Mouse (Mus musculus) ovary, adult 18-20 months (tissue): ENCODE results near the gene Tdrd9.
"Not testable (repeated sequence)": the region's sequence is repeated elsewhere in the genome, so short reads cannot be mapped to it uniquely, and the experiment has no call there.

Experiments
- DNase-seq: peaks from one replicate; pipeline ENCODE4 v3.0.0; 2022; ENCODE audit warnings: low spot score, mixed read lengths

Gene Tdrd9

DNA sequence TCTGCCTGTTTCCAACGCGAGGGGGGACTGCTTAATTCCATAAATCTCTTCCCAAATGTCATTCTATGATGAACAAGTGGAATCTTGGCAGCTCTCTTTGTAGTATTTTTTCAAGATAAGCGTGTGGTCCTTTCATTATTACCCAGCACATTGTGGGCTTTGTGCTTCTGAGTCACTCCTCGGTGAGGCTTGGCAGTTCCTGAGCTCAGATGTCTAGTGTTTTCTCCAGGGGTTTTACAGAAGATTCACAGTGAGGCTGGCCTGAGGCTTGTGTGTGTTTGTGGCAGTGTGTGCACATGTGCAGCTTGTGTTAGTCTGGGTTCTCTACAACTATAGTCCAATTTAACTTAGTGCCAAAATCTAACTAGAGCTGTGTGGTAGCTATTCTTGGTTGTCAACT lies 56.0 kb downstream of the Tdrd9 start:
- no peak for DNase-seq

DNA sequence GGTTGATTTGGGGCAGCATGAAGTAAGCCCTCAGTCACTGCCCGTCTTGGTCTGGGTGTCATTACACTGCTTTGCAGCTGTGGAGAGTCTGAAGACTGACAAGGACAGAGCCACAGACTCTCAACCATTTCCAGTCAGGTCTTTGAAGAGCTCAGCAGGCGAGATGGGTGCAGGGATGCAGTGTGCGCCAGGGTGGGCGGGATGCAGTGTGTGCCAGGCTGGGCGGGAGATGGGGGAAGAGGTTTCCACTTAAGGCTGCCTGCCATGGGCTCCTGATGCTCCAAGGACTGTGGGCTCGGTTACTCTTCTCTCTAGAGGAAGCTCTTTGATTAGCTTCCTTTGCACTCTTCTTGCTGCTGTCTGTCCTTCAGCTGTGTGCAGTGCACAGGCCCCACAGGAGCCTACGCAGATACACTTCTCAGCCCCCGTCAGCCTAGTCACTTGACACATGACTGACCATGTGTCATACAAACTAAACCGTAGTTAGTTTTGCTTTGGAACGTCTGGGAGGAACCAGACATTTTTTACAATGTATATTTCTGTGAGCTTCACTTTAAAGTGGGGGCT lies 62.1 kb downstream of the Tdrd9 start:
- no peak for DNase-seq

DNA sequence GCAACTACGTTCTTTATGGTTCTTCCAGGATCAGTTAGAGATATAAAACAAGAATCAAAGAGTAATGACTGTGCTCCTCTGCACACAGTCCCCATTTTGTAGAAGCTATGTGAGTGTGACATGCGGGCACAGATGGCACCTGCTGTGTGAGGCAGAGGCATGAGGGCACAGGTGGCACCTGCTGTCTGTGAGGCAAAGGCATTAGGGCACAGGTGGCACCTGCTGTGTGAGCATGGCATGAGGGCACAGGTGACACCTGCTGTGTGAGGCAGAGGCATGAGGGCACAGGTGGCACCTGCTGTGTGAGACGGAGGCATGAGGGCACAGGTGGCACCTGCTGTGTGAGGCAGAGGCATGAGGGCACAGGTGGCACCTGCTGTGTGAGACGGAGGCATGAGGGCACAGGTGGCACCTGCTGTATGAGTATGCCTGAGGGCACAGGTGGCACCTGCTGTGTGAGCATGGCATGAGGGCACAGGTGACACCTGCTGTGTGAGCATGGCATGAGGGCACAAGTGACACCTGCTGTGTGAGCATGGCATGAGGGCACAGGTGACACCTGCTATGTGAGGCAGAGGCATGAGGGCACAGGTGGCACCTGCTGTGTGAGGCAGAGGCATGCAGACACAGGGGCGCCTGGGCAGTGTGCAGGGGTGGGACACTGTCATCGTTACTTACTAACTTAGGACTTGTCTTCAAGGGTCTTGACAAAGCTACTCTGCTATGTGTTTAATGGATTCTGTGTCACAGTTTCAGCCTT lies 64.2 kb downstream of the Tdrd9 start:
- not testable (repeated sequence) for DNase-seq

DNA sequence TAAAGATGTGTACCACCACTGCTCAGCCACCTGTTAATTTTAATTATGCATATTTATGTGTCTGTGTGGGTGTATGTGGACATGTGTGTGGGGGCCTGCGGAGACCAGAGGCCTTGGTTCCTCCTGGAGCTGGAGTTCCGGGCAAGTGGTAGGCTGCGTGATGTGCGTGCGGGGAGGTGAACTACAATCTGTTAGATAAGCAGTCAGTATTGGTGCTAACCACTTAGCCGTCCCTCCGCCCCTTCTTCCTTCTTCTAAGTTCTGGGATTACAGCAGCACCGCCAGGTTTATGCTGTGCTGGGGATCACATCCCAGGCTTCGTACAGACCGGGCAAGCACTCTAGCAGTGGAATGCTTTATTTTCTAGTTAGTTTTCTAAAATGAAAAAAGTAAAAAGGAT lies 67.1 kb downstream of the Tdrd9 start:
- no peak for DNase-seq

DNA sequence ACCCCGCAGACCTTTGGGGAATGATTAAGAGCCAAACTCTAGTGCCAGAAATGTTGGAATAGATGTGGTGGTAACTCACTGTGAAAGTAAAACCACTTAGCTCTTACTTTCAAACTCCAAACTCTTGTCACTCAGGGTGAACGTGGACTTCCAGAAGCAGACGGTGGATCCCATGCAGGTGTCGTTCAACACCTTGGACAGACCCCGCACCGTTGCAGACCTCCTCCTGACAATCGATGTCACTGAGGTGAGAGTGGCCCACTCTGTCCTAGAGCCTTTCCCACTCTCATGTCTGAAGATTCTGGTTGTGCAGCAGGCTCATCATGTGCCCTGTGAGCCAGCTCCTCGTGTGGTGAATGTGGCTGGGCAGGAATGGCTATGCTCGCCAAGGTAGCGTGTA lies 67.8 kb downstream of the Tdrd9 start:
- DNase-seq = no peak

DNA sequence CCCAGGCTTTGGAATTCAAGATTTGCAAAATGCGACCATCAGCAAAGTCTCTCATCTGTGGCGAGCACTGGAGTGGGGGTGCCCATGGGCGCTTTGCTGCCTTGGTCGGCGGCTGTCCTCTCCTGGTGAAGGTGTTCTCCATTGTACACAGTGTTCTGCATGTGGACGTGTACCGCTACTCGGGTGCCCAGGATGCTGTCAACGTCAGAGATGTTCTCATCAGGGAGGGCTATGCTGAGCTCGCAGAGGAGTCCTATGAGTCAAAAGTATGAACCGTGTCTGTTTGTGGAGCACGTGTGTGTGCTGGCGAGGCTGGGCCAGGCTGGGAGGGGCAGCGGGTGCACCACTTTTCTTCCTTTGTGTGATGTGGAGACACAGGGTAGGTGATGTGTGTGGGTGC lies 71.3 kb downstream of the Tdrd9 start:
- DNase-seq = no peak

DNA sequence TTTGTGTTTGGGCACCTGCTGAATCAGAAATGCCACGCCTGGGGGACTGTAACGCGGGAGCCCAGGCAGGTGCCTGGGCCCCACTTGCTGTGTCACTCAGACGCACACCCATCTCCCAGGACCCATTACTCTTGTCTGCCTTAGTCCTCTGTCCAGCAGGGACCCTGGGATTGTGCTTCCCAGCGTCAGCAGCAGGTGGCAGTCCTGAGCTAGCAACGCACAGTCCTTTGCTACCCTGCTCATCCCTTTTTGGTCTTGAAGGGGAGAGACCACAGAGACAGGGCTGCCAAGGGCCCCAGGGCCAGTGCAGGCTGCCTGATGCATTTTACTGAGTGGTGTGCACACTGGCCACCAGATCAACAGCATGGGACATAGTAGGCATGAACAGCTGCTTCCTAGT lies 106.3 kb downstream of the Tdrd9 start:
- DNase-seq = peak; percentile 28

DNA sequence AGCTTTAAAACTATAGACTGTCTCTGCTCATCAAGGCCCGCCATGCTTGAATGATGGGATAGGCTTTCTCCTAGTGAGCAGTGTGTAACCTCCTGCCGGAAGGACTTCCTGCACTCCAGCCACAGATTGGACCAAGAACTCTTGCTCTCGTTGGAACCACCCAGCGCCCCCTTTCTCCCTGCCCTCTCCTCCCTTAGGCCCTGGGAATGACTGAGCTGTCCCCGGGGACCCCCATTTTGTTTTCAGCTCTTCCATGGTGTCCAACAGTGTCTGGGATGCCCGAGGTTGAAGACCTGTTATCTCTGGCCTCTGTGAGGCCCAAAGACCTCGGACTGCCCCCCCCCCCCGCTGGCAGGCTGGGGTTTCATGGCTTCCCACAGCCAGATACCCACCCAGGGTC lies 108.6 kb downstream of the Tdrd9 start:
- DNase-seq = no peak

DNA sequence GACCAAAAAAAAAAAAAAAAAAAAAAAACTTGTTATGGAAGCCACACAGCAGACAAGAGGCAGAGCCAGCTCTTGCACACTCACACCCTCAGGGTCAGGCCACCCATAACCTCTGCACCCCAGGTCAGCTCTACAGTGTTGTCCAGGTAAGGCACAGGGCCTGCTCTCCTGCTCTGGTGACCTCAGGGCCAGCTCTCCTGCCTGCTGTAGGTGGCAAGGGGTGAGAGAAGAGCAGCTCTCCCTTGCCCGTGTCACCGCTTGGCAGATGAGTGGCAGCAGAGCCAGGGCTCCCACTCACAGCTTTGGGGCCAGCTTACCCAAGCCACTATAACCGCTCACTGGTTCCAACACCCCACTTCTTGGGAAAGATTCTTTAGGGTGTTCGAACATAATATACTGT lies 109.6 kb downstream of the Tdrd9 start:
- DNase-seq = no peak

DNA sequence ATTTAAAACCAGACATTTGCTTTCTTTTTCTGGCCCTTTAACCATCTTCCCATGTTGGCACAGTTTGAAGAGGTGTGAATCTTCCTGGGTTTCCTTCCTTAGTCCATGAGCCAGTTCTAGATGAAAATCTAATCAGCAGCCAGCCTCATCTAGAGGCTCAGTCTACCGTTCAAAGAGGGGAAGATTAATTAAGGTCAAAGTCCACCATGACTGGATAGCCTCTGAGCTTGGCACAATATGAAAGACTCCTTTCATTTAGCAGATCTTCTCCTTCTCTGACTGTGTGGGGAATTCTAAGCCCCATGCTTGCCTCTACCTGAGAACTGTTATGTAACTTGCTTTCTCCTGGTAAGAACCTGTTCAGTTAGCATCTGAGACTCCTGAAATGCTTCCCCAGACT lies 110.9 kb downstream of the Tdrd9 start:
- no peak for DNase-seq

DNA sequence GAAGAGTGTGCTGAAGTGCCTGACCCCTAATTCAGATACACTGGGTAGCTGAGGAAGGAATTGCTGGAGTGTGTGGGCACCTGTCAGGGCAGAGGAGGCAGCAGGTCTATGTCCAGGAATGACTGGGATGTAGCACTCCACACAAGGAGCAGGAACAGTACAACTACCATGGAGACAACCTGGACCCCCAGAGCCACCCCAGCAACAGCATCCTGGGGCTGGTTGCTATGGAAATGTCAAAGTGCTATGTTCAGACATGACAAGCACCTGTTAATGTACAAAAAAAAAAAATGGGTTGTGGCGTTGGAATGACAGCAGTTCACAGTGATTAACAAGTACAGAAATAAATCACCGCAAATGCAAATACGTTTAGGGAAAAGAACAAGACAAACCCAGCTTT lies 114.9 kb downstream of the Tdrd9 start:
- no peak for DNase-seq

DNA sequence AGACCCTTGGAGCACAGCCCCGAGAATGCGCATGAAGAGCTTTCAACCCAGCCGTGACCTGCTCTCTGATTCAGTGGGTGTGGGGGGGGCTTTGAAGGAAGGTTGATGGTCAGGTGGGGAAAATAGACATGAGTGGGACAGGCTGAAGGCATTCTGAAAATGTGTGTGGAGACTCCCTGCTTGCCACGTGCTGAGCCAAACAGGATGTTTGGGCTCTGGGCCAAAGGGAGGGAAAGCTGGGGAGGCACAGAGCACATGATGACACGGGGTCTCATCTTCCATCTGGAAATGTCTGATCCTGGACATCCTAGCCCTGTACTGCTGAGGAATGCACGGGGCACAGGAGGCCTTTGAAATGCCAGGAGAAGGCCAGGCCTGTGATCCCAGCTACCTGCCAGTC lies 115.4 kb downstream of the Tdrd9 start:
- no peak for DNase-seq

DNA sequence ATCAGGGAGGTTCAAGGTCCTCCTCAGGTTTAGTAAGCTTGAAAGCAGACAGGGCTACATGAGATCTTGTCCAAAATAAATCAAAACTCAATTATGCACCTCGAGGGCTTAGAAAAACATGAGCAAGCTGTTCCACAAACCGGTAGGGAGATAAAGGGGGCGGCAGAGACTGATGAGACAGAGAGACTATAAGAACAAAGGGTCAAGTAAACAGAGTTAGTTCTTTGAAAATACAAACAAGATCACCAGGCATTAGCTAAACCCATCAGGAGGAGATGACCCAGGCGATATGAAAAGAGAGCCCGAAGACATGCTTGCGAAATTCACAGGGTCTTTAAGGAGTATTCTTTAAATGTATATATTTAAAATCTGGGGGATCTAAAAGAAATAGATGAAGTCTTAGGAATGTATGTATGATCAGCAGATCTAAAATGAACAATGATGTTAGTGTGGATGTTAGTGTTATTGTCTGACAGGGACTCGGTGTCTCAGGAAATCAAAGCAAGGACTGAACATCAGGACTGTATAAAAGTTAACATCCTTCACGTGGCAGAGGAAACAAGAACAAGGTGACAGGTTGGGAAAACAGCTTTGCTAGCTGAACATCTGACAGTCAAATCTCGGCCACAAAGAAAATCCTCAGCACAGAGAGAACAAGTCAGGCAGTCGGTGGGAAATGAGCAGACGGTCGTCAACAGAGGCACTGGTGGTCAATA lies 117.4 kb downstream of the Tdrd9 start:
- DNase-seq = no peak

DNA sequence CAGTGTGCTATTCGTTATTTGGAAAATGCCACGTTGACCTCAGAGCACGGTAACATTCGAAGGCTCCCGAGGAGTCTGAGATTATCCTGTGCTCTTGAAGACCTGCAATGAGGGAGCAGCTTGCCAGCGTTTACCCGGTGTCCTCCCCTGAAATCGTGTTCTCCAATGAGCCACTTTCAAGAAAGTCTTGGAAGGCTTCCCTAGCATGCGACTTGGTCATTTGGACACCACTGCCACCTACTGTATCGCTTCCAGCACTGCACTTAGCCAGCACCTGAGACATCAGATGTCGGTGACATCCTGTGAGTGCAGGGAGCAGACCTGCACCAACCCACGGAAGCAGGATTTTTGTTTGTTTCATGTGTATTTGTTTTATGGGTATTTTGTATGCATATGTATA lies 119.7 kb downstream of the Tdrd9 start:
- DNase-seq = peak; percentile 19

DNA sequence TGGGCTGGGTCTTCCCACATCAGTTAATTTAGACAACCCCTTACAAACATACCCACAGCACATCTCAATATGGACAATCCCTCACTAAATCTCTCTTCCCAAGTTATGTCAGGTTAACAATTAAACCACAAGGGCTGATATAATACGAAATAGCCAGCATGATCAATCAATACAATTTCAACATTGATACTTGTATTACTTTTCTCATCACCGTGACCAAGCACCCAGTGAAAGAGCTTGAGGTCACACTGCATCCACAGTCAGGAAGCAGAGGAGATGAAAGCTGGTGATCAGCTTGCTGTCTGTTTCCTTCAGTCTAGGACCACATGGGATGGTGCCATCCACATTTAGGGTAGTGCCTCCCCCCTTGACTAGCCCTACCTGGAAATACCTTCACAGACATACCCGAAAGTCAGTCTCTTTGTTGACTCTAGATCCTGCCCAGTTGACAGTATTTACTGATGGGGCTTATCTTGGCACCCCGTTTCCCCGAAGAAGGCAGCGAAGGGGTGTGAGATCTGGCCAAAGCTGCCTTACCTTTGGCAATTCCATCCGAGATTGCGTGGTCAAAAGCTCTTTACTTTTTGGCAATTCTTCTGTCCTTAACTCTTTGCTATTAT lies 123.0 kb downstream of the Tdrd9 start:
- DNase-seq = no peak

DNA sequence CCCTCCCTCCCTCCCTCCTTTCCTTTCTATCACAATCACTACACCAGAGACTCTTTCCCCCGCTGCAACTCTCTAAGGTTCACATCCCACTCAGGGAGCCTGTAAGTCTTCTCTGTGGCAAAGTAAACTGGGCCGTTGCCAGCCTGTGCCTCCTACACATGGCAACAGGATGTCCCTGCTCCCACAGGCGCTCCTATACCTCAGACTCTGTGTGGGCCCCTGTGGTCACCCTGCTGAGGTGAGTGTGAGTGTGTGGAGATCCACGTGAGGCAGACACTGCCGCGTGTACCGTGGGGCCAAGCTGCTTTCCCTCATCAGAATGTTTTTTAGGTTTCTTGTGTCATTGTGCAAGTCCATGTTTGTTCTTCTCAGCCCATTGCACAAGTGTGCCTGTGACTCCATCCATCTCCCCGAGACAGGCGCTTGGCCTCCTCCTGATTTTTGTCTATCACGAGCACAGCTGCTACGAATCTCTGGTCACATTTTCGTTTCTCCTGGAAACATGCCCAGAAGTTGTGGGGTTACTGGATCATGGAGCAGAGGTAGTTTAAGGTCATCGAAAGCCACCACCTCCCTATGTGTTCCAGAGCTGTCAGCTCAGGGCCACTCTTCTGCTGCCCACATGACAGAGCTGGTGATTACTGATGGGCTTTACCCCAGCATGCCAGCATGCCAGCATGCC lies 124.8 kb downstream of the Tdrd9 start:
- peak; percentile 33 for DNase-seq

DNA sequence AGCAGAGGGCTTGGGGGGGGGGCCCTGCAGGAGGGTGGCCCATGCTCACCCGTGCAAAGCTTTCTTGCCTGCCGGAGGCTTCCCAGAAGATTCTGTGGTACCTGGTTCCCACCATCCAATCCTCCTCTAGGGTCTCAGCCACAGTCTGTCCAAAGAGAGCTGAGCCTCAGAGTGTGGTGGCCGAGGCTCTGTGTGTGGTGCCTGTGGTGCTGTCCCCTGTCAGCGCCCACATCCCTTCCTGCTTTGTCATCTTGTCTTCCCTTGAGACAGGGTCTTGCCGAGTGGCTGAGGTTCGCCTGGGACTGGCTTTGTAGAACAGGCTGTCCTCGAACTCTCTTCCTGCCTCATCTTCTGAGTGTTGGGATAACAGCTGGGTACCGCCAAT lies 125.4 kb downstream of the Tdrd9 start:
- DNase-seq = no peak

DNA sequence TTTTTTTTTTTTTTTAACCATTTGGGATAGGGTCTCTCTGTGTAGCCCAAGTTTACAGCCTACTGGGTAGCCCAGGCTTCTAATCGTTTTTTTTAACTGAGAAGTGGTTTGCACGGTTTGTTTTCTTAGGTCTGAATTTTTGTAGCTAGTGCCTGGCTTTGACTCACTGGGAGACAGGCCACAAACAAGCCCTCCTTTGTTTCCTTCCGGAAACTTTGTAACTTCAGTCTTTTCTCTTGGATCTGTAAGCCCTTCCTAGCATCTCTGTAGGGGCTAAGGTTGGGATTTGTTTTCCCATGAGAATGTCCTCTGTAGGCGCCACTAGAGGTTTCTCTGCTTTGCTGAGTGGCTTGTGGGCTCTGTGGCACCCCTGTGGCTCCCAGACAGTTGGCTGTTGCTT lies 128.7 kb downstream of the Tdrd9 start:
- DNase-seq = no peak

DNA sequence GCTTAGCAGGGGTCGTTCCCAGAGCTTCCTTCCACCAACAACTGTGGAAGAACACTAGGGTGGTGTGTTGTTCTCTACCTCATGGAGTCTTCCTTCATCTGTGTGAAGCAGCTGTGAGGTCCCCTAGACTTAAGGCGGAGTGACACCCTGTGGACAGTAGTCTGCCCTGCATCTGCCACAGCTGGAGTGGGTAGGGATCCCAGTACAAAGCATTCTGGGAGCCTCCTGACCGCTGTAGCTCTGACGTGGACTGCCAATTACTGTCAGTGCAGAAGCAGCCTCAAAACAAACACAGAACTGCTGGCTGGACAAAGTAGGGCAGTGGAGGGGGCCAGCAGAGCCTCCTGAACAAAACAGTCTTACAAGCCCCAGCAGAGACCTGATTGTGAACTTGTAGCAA lies 129.7 kb downstream of the Tdrd9 start:
- no peak for DNase-seq

DNA sequence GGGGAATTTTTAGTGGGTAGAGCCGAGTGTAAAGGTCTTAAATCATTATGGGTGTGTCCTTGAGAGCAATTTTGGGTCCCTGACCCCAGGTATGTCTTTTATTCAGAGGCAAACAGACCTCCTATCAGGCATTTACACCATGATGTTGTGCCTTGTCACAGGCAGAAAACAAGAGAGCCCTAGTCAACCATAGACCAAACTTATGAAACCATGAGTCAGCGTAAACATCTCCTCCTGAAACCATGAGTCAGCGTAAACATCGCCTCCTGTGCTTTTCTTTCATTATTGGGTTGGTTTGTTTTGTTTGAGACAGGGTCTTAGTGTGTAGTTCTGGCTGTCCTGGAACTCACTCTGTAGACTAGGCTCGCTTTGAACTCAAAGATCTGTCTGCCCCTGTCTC lies 131.8 kb downstream of the Tdrd9 start:
- no peak for DNase-seq

DNA sequence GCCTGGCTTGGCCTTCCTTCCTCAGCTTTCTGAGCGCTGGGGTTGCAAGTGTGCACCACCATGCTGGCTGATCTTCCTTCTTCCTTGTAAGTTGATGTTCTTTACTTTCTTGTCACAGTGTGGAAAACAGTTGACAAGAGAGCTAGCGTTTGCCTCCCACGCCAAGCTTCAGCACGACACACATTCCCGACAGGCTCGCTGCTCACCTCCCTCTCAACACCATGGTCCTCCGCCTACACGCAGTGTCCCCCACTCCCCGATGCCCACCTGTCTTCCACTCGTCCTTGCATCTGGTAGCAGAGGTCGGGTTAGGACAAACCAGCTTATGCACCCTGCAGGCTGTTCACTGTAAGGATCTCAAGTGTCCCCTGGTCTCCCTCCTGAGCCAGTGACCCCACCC lies 133.5 kb downstream of the Tdrd9 start:
- no peak for DNase-seq

DNA sequence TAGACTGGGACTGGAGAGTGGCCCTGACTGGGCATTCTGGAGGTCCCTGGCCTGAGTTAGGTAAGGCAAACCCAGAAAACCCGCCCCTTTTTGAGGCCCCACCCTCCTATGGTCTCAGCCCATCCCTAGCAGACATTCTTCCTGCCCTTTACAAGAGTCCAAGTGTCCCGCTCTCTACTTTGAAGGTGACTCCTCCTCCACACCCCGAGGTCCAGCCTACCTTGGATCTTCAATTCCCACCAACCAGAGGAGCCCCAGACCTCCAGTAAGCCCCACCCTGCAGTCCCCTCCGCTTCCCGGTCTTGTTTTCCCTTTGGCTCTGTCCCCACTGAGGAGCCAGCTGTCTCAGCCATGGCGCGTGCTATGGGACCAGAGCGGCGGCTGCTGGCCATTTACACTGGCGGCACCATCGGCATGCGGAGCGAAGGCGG lies 135.2 kb downstream of the Tdrd9 start, which contains the start of gene Aspg:
Gene Aspg, plus strand, starts transcription at position 139 of the 431 bp plus-strand sequence.
- DNase-seq = no peak
